Mouse (Mus musculus) ovary, postnatal 10 days (tissue): ENCODE measurements around the gene Snrnp70.

ENCODE experiments used
- DNase-seq: peaks from one replicate; pipeline ENCODE4 v3.0.0; 2022; ENCODE audit warnings: low spot score

Snrnp70 gene

GRCm38 (mm10) chr7:45395578-45396336, at the start of gene Snrnp70:
Gene Snrnp70 (minus strand): TSS chr7:45395742.
- DNase-seq = peak; percentile 100

- DNase-seq = no peak
These were observed 48.2 kb upstream of the Snrnp70 start for GRCm38 (mm10) chr7:45443526-45444420.

GRCm38 (mm10) chr7:45437521-45438276, 42.2 kb upstream of the Snrnp70 start, which contains the start of gene Ruvbl2:
Gene Ruvbl2 (minus strand): TSS chr7:45438096.
- DNase-seq = no peak

- DNase-seq = no peak
These were observed 41.5 kb upstream of the Snrnp70 start for GRCm38 (mm10) chr7:45437046-45437445.

GRCm38 (mm10) chr7:45436444-45436843, 40.9 kb upstream of the Snrnp70 start:
- DNase-seq = no peak

- no peak for DNase-seq
These were observed 39.5 kb upstream of the Snrnp70 start for GRCm38 (mm10) chr7:45435038-45435437.

- DNase-seq = peak; percentile 98
These were observed 38.9 kb upstream of the Snrnp70 start, which contains the start of gene Gys1 for GRCm38 (mm10) chr7:45434203-45435015. Gene Gys1 (plus strand): TSS chr7:45434844.

- no peak for DNase-seq
These were observed 38.3 kb upstream of the Snrnp70 start for GRCm38 (mm10) chr7:45433835-45434202.

- no peak for DNase-seq
These were observed 31.0 kb upstream of the Snrnp70 start for GRCm38 (mm10) chr7:45426556-45426955.

GRCm38 (mm10) chr7:45421194-45421593, 25.7 kb upstream of the Snrnp70 start:
- DNase-seq = no peak

GRCm38 (mm10) chr7:45420615-45420919, 25.0 kb upstream of the Snrnp70 start, which contains the start of gene Lhb:
Gene Lhb (plus strand): TSS chr7:45420820.
- DNase-seq = no peak

- DNase-seq = no peak
These were observed 24.5 kb upstream of the Snrnp70 start for GRCm38 (mm10) chr7:45419859-45420614.

GRCm38 (mm10) chr7:45417962-45418492, 22.5 kb upstream of the Snrnp70 start:
- no peak for DNase-seq

- DNase-seq = no peak
These were observed 20.1 kb upstream of the Snrnp70 start for GRCm38 (mm10) chr7:45415636-45416035.

- DNase-seq = no peak
These were observed 19.2 kb upstream of the Snrnp70 start for GRCm38 (mm10) chr7:45414740-45415224.

- no peak for DNase-seq
These were observed 18.6 kb upstream of the Snrnp70 start for GRCm38 (mm10) chr7:45413864-45414739.

GRCm38 (mm10) chr7:45413113-45413863, 17.7 kb upstream of the Snrnp70 start, which contains the start of gene Ntf5:
Gene Ntf5 (plus strand): TSS chr7:45413695.
- DNase-seq = no peak

GRCm38 (mm10) chr7:45412421-45412820, 16.9 kb upstream of the Snrnp70 start:
- no peak for DNase-seq
